16 mouse cellular contexts compared by ENCODE assay signal in genomic region chr1:172358341-172358740, GRCm38 (mm10). TPM values are rescaled to one million over a fixed set of nuclear protein-coding genes. Genes with fewer than 3 reads are reported as not detected.
"Had no signal": no experiment of that assay in that cellular context is flagged by ENCODE, and none has a peak within 500 bp of the region (broad histone marks: within the 10 kb centered on the region; RNA-seq: fewer than 3 reads in every experiment).

No protein-coding gene starts in this region.

- H3K9me3 ChIP-seq: limb, embryonic 10.5 days; liver, embryonic 15.5 days; neural tube, embryonic 13.5 days had no signal

- H3K4me3 ChIP-seq: limb, embryonic 10.5 days; liver, embryonic 15.5 days; neural tube, embryonic 13.5 days had no signal

- ATAC-seq: midbrain, embryonic 16.5 days had no signal

- H3K36me3 ChIP-seq: limb, embryonic 10.5 days; liver, embryonic 15.5 days; neural tube, embryonic 13.5 days had no signal

- H3K4me1 ChIP-seq: liver, embryonic 15.5 days had no signal

- DNase-seq: kidney, adult 8-10 months; lung, embryonic 14.5 days; lung, postnatal 10 days; lung, postnatal 4 days; right cerebral cortex, adult 18-20 months; right cerebral cortex, postnatal 4 days; spleen, adult 18-20 months; thymus, postnatal 4 days had no signal

- H3K9ac ChIP-seq: liver, embryonic 15.5 days; lung, embryonic 14.5 days; neural tube, embryonic 13.5 days had no signal

- H3K27me3 ChIP-seq: neural tube, embryonic 13.5 days had no signal

- H3K4me2 ChIP-seq: liver, embryonic 11.5 days; liver, embryonic 15.5 days; lung, embryonic 14.5 days; midbrain, embryonic 11.5 days; neural tube, embryonic 13.5 days had no signal

- H3K27ac ChIP-seq: limb, embryonic 10.5 days; liver, embryonic 15.5 days; neural tube, embryonic 13.5 days had no signal

RNA-seq across cellular contexts. Expression of gene Kcnj9, which starts 29.2 kb away (rescaled TPM):
- polyA plus RNA-seq: kidney, embryonic 16.5 days; limb, embryonic 10.5 days; liver, embryonic 15.5 days; stomach, embryonic 14.5 days had no signal
